Mouse (Mus musculus) effector memory CD4-positive, alpha-beta T cell, adult 7 months (primary cell): ENCODE measurements around the gene Plb1. TPM values are rescaled to one million over a fixed set of nuclear protein-coding genes. Genes with fewer than 3 reads are reported as not detected.

Source experiments
- polyA plus RNA-seq: library from polyadenylated mRNA; unstranded; fragments of 100-300 nt; shearing (Covaris generic); gene quantifications from one replicate; pipeline ENCODE4 v1.2.1, GENCODE M21; 2017

Gene Plb1
- not detected for polyA plus RNA-seq

DNA sequence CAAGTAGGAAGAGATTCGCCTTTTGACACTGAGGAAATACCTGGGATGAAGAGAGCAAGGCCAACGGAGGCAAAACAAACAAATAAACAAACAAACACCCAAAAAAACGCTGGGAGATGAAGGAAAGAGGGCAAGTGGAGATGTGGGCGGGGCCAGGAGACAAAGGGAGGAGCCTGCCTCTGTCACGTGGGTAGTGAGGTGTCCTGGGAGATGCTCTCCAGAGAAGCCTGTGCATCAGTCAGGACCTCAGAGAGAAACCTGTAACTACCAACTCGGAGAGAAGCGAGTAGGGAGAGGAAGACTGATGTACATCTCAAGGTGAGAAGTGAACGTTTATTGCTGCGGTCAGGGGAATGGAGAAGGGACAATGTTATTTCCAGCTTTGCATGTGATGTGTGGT, at the start of gene Plb1:
TSS of gene Plb1 (plus strand) at position 235 of the 400 bp plus-strand sequence.

Other genes starting within 250 kb of the Plb1 start
- 88.3 TPM for gene Fosl2, start 96.9 kb upstream of the Plb1 start, polyA plus RNA-seq
- 174 TPM for gene Ppp1cb, start 226.1 kb downstream of the Plb1 start, polyA plus RNA-seq